Mouse (Mus musculus): ENCODE measurements around the gene Mtmr11. TPM values are rescaled to one million over a fixed set of nuclear protein-coding genes. Genes with fewer than 3 reads are reported as not detected.
"Not testable (repeated sequence)": the region's sequence is repeated elsewhere in the genome, so short reads cannot be mapped to it uniquely, and the experiment has no call there.

Mtmr11 gene
- polyA plus RNA-seq, 1 experiment from 2014 or later, result 22.6 TPM

DNA sequence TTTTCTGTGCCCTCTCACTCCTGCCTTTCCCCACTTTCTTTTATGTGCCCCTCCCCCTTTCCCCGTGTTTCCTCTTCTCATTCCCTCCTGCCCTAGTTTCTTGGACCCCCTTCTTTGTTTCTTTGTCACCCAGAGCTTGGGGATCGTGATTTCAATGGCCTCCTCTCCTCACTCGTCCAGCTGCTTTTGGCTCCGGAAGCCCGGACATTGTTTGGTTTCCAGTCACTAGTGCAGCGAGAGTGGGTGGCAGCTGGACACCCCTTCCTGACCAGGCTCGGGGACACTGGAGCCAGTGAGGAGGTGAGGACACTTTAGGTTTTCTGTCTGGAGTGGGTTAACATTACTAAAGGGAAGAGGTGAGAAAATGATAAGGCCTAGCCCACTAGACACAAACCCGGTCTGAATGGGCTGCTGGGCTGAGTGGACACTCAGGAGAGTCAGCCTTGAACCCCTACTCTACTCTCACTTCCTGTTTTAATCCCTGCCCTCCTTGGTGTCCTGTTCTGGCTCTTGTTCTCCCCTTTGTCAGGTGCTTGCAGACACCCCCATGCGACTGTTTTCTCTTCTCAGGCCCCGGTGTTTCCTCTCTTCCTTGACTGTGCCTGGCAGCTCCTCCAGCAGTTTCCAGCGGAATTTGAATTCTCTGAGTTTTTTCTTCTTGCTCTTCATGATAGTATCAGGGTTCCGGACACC is 6.8 kb downstream of the Mtmr11 start:
- no peaks in the 10 kb centered on the region for H3K27me3 ChIP-seq (ENCODE audit: control insufficient read depth, insufficient read depth, low read length)
- peaks cover 3% of the 10 kb centered on the region; the same call in 1 of the 2 replicates for H3K4me1 ChIP-seq (ENCODE audit: control insufficient read depth, insufficient read depth, low read length)
- no peak for ATAC-seq (ENCODE audit: low FRiP score, low TSS enrichment)
- H3K27ac ChIP-seq (ENCODE audit: low read depth, low read length), result peak overlapping the region; percentile 19; the same call in 1 of the 2 replicates
- H3K4me3 ChIP-seq (ENCODE audit: low read length), result no peak overlapping the region
- 74% methylated on average over 12 of the region's 12 CpGs for WGBS
- no peak overlapping the region for H3K4me2 ChIP-seq (replicated peaks; ENCODE audit: low read depth, low read length)
- no peak overlapping the region for H3K9ac ChIP-seq (ENCODE audit: low read depth, low read length)
- peaks cover 5% of the 10 kb centered on the region; the same call in 1 of the 2 replicates for H3K36me3 ChIP-seq (ENCODE audit: control insufficient read depth, insufficient read depth, low read length)
- no peaks in the 10 kb centered on the region for H3K9me3 ChIP-seq (ENCODE audit: control insufficient read depth, low read length)

DNA sequence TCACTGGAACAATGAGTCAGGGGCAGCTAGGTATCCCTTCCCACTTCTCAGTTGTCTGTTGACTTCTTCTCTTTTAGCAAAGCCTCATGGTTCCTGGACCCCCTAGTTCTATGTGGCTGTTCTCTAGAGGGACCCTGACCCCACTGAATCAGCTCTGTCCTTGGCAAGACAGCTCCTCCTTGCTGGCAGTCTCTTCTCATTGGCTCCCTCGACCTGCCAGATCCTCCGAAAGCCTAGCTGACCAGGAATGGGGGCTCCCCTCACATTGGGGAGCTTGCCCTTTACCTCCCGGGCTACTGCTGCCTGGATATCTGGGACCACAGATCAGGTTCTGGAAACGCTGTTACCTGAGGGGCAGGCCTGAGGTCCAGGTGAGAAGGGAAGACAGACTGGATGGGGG is 8.5 kb downstream of the Mtmr11 start:
- Histone ChIP-seq H3K36me3 (ENCODE audit: control insufficient read depth, insufficient read depth, low read length) (peaks cover 20% of the 10 kb centered on the region), H3K9ac (ENCODE audit: low read depth, low read length) (no peak overlapping the region), H3K27me3 (ENCODE audit: control insufficient read depth, insufficient read depth, low read length) (no peaks in the 10 kb centered on the region), H3K4me2 (replicated peaks; ENCODE audit: low read depth, low read length) (no peak overlapping the region), H3K4me3 (ENCODE audit: low read length) (no peak overlapping the region), H3K27ac (ENCODE audit: low read depth, low read length) (no peak overlapping the region), H3K9me3 (ENCODE audit: control insufficient read depth, low read length) (no peaks in the 10 kb centered on the region), H3K4me1 (ENCODE audit: control insufficient read depth, insufficient read depth, low read length) (peaks cover 6% of the 10 kb centered on the region; the same call in 1 of the 2 replicates)
- ATAC-seq (ENCODE audit: low FRiP score, low TSS enrichment), result no peak
- 89% methylated on average over 4 of the region's 4 CpGs for WGBS

DNA sequence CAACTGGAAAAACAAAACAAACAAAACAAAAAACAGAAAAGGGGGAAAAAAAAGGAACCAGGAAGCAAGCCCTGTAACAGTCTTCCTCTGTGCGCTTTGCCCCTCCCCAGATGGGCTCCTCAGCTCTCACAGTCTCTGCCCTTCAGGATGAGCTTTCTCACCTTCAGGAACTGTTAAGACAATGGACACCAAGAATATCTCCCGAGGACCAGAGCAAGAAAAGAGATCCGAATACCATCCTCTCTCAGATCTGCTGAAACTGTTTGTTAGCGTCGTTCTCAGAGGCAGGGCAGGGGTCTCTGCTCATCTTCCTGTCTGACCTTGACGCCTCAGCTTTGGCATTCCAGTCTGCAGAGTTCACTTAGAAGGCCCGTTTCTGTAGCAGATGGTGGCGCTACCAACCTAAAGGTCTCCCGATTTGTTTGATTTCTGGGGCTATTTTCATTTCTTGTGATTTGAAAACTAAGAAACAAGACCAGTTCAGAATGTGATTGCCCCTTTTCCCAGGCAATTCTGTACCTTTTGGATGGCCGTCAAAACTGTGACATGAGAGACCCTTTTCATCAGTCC is 9.3 kb downstream of the Mtmr11 start:
- Histone ChIP-seq H3K27me3 (ENCODE audit: control insufficient read depth, insufficient read depth, low read length) (no peaks in the 10 kb centered on the region), H3K36me3 (ENCODE audit: control insufficient read depth, insufficient read depth, low read length) (peaks cover 27% of the 10 kb centered on the region), H3K4me1 (ENCODE audit: control insufficient read depth, insufficient read depth, low read length) (peaks cover 6% of the 10 kb centered on the region; the same call in 1 of the 2 replicates), H3K4me3 (ENCODE audit: low read length) (peak overlapping the region; percentile 94; the same call in 1 of the 2 replicates), H3K9ac (ENCODE audit: low read depth, low read length) (peak overlapping the region; percentile 94), H3K4me2 (replicated peaks; ENCODE audit: low read depth, low read length) (peak overlapping the region; percentile 64), H3K9me3 (ENCODE audit: control insufficient read depth, low read length) (no peaks in the 10 kb centered on the region), H3K27ac (ENCODE audit: low read depth, low read length) (peak overlapping the region; percentile 99; the same call in 1 of the 2 replicates)
- 61% methylated on average over 10 of the region's 10 CpGs for WGBS
- no peak for ATAC-seq (ENCODE audit: low FRiP score, low TSS enrichment)

DNA sequence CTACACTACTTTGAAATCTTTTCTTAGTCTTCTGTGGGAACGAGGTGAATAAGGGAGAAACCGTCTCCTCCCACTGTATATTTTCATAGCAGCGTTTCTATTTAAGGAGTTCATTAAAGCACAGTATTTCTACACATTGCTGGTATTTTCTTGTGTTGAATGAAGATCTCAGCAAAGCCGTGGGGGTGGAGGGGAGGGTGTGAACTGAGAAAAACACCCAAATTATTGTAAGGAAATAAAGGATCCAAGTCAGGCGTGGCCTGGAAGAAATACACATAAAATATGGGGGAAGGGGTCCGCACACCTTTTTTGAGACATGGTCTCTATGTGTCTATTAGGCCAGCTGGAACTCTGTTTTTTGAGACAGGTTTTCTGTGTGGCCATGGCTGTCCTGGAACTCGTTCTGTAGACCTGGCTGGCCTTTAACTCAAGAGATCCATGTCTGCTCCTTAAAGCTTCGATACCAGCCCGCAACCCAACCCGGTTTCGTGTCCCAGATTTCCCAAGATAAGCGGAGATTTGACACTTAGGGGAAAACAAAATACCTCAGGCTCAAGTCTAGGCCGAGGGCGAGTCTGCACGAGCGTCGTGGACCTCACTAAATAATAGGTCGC is 9.9 kb downstream of the Mtmr11 start:
- H3K9me3 ChIP-seq (ENCODE audit: control insufficient read depth, low read length), result no peaks in the 10 kb centered on the region
- H3K4me1 ChIP-seq (ENCODE audit: control insufficient read depth, insufficient read depth, low read length), result peaks cover 6% of the 10 kb centered on the region; the same call in 1 of the 2 replicates
- ATAC-seq (ENCODE audit: low FRiP score, low TSS enrichment), result peak; percentile 25
- WGBS, result 17% methylated on average over 18 of the region's 18 CpGs
- peak overlapping the region; percentile 94 for H3K9ac ChIP-seq (ENCODE audit: low read depth, low read length)
- peak overlapping the region; percentile 99 for H3K27ac ChIP-seq (ENCODE audit: low read depth, low read length)
- peak overlapping the region; percentile 64 for H3K4me2 ChIP-seq (replicated peaks; ENCODE audit: low read depth, low read length)
- H3K4me3 ChIP-seq (ENCODE audit: low read length), result peak overlapping the region; percentile 94
- peaks cover 33% of the 10 kb centered on the region for H3K36me3 ChIP-seq (ENCODE audit: control insufficient read depth, insufficient read depth, low read length)
- H3K27me3 ChIP-seq (ENCODE audit: control insufficient read depth, insufficient read depth, low read length), result no peaks in the 10 kb centered on the region

DNA sequence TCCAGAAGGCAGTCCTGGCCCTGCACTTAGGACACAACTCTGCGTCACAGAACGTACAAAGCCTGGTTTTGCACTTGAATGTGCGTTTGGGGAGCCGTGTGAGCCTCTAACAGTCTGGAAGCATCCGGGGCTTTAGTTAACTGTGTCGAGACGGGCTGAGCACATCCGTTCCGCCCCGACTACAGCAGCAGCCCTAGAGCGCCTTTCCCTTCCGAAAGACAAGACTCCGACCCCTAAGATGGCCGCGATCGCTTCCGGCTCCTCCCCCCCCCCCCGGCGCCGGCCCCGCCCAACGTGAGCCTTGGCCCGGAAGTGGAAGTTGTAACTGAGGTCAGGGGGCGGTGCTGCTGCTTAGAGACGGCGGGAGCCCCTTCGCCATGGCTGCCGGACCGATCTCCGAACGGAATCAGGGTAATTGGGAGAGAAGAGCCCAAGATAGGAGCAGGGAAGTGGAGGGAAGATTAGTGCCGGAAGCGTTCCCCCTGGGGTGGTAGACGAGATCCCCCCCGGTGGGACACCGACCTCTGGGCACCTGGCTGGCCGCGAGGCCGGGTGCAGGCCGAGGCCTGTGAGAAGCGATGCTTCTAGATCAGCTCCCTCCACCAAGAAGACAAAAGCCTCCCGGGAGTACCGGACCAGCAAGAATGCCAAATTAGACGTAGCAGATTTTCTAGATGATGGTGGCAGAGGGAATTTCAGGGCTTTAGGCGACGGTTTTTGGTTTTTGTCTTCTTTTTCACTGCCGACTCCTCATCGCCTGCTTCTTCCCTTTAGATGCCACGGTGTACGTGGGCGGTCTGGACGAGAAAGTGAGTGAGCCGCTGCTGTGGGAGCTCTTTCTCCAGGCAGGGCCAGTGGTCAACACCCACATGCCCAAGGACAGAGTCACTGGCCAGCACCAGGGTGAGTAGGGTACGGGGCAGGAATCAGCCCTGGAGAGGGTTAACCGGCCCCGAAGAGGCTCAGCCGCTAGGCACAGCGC is 10.7 kb downstream of the Mtmr11 start, which contains the start of gene Sf3b4:
Sf3b4 (plus strand) TSS at position 136 of the 982 bp plus-strand sequence.
- WGBS, result under 1% methylated on average over 58 of the region's 58 CpGs
- Histone ChIP-seq H3K27me3 (ENCODE audit: control insufficient read depth, insufficient read depth, low read length) (no peaks in the 10 kb centered on the region), H3K4me2 (replicated peaks; ENCODE audit: low read depth, low read length) (peak within 1 kb of the TSS; percentile 80), H3K36me3 (ENCODE audit: control insufficient read depth, insufficient read depth, low read length) (peaks cover 38% of the 10 kb centered on the region), H3K4me1 (ENCODE audit: control insufficient read depth, insufficient read depth, low read length) (peaks cover 6% of the 10 kb centered on the region; the same call in 1 of the 2 replicates), H3K27ac (ENCODE audit: low read depth, low read length) (peak within 1 kb of the TSS; percentile 99), H3K4me3 (ENCODE audit: low read length) (peak within 1 kb of the TSS; percentile 94), H3K9me3 (ENCODE audit: control insufficient read depth, low read length) (no peaks in the 10 kb centered on the region), H3K9ac (ENCODE audit: low read depth, low read length) (peak within 1 kb of the TSS; percentile 94)
- peak; percentile 94 for ATAC-seq (ENCODE audit: low FRiP score, low TSS enrichment)

DNA sequence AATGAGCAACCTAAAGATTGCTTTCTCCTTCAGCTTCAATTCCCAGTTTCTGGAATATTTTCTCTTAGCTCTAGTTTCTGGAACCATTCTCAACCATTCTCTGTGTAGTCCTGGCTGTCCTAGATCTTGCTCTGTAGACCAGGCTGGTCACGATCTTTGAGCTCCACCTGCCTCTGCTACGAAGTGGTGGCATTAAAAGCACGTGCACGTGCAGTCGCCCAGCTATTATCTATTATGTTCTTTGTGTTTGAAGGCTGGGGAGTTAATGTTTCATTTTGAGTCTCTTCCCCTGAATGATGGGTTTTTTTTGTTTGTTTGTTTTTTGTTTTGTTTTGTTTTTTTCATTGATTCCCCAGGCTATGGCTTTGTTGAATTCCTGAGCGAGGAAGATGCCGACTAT is 11.4 kb downstream of the Mtmr11 start:
- H3K36me3 ChIP-seq (ENCODE audit: control insufficient read depth, insufficient read depth, low read length), result peaks cover 44% of the 10 kb centered on the region
- no peak overlapping the region for H3K27ac ChIP-seq (ENCODE audit: low read depth, low read length)
- WGBS, result 40% methylated on average over 7 of the region's 7 CpGs
- H3K4me1 ChIP-seq (ENCODE audit: control insufficient read depth, insufficient read depth, low read length), result peaks cover 6% of the 10 kb centered on the region; the same call in 1 of the 2 replicates
- H3K9ac ChIP-seq (ENCODE audit: low read depth, low read length), result peak overlapping the region; percentile 94
- no peak for ATAC-seq (ENCODE audit: low FRiP score, low TSS enrichment)
- H3K4me3 ChIP-seq (ENCODE audit: low read length), result peak overlapping the region; percentile 94
- H3K27me3 ChIP-seq (ENCODE audit: control insufficient read depth, insufficient read depth, low read length), result no peaks in the 10 kb centered on the region
- H3K9me3 ChIP-seq (ENCODE audit: control insufficient read depth, low read length), result no peaks in the 10 kb centered on the region
- peak overlapping the region; percentile 80 for H3K4me2 ChIP-seq (replicated peaks; ENCODE audit: low read depth, low read length)

DNA sequence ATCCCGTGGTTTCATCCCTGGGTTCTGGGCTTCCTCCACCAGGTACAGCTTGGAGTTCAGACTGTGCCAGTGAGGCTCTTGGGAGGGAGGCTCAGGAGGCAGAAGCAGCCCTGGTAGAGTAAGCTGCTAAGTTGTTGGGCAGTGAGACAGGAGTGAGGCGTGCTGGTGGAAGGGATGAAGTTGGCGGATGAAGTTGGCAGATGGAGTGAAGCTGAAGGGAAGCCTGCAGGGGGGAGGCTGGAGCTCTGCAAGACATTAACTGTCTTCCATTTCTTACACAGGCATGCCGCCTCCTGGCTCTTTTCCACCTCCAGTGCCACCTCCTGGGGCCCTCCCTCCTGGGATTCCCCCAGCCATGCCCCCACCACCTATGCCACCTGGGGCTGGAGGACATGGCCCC is 12.2 kb downstream of the Mtmr11 start:
- not testable (repeated sequence) for H3K4me3 ChIP-seq (ENCODE audit: low read length); H3K9ac ChIP-seq (ENCODE audit: low read depth, low read length); ATAC-seq (ENCODE audit: low FRiP score, low TSS enrichment); H3K9me3 ChIP-seq (ENCODE audit: control insufficient read depth, low read length); H3K27ac ChIP-seq (ENCODE audit: low read depth, low read length); H3K4me2 ChIP-seq (replicated peaks; ENCODE audit: low read depth, low read length); H3K4me1 ChIP-seq (ENCODE audit: control insufficient read depth, insufficient read depth, low read length); H3K27me3 ChIP-seq (ENCODE audit: control insufficient read depth, insufficient read depth, low read length)
- WGBS, result 82% methylated on average over 4 of the region's 4 CpGs
- peaks cover 49% of the 10 kb centered on the region for H3K36me3 ChIP-seq (ENCODE audit: control insufficient read depth, insufficient read depth, low read length)

DNA sequence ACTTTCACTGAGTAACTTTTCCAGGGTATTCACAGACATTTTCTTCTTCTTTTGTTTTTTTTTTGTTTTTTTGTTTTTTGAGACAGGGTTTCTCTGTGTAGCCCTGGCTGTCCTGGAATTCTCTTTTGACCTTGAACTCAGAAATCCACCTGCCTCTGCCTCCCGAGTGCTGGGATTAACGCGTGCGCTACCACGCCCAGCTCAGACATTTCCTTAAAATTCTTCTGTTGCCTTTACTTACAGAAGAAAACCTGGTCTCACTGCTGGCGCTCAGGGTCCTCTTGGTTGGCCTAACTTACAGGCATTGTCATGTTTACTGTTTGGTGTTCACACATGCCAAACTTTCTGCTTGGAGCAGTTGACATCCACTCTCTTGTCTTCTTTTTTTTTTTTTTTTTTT is 13.4 kb downstream of the Mtmr11 start:
- Histone ChIP-seq H3K9ac (ENCODE audit: low read depth, low read length) (no peak overlapping the region), H3K4me1 (ENCODE audit: control insufficient read depth, insufficient read depth, low read length) (peaks cover 6% of the 10 kb centered on the region; the same call in 1 of the 2 replicates), H3K27ac (ENCODE audit: low read depth, low read length) (no peak overlapping the region), H3K9me3 (ENCODE audit: control insufficient read depth, low read length) (no peaks in the 10 kb centered on the region), H3K27me3 (ENCODE audit: control insufficient read depth, insufficient read depth, low read length) (no peaks in the 10 kb centered on the region), H3K36me3 (ENCODE audit: control insufficient read depth, insufficient read depth, low read length) (peaks cover 49% of the 10 kb centered on the region), H3K4me2 (replicated peaks; ENCODE audit: low read depth, low read length) (no peak overlapping the region), H3K4me3 (ENCODE audit: low read length) (no peak overlapping the region)
- WGBS, result 93% methylated on average over 6 of the region's 6 CpGs
- ATAC-seq (ENCODE audit: low FRiP score, low TSS enrichment), result no peak

Measured in kidney, embryonic 14.5 days (tissue).